Mouse (Mus musculus): ENCODE data around the gene Clpp.

GRCm38 (mm10) chr17:56975391-56975790, 14.7 kb upstream of the Clpp start:
- no peak for TF ChIP-seq CTCF (IDR thresholded peaks at IDR 0.05; ENCODE audit: extremely low read depth, insufficient read depth, low read length)
- no peak for TF ChIP-seq POLR2A (IDR thresholded peaks at IDR 0.05; ENCODE audit: extremely low read depth, insufficient read depth, low read length)
